Mouse (Mus musculus): ENCODE results near the gene 4931428F04Rik.
A peak's percentile ranks its signal among the peaks of the same experiment; 100 is the strongest.
"Not testable (repeated sequence)": the region's sequence is repeated elsewhere in the genome, so short reads cannot be mapped to it uniquely, and the experiment has no call there.

DNA sequence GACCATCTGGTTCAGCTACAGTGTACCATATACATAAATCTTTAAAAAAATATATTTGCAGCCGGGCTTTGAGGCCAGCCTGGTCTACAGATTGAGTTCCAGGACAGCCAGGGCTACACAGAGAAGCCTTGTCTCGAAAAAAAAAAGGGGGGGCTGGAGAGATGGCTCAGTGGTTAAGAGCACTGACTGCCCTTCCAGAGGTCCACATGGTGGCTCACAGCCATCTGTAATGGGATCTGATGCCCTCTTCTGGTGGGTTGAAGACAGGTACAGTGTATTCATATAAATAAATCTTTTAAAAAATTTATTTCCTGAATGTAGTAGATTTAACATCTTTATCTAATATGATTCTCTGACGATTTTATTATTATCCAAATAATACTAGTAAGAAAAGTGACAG is 2.1 kb upstream of the 4931428F04Rik start:
- not testable (repeated sequence) for TF ChIP-seq EP300 (IDR thresholded peaks at IDR 0.05; ENCODE audit: low read depth)
- peak; percentile 32 for TF ChIP-seq CTCF (IDR thresholded peaks at IDR 0.05; ENCODE audit: low read depth)

Measured in liver, postnatal 0 days (tissue).